Mouse (Mus musculus) 3134 (cell line): ENCODE measurements around the gene Idi1.
"Not testable (repeated sequence)": the region's sequence is repeated elsewhere in the genome, so short reads cannot be mapped to it uniquely, and the experiment has no call there.

Experiments
- DNase-seq: peaks from one replicate; pipeline ENCODE4 v3.0.0-alpha.2; 2011; ENCODE audit warnings: low spot score; ENCODE audit not compliant: insufficient read length; ENCODE audit errors: extremely low read depth

Gene Idi1

GRCm38 (mm10) chr13:8883870-8884269, 1.4 kb upstream of the Idi1 start:
- not testable (repeated sequence) for DNase-seq

GRCm38 (mm10) chr13:8886185-8886560, 872 bp downstream of the Idi1 start:
- DNase-seq = no peak

- DNase-seq = no peak
Observed at GRCm38 (mm10) chr13:8888603-8889002, 3.3 kb downstream of the Idi1 start.

GRCm38 (mm10) chr13:8905986-8906385, 20.7 kb downstream of the Idi1 start:
- DNase-seq = not testable (repeated sequence)

- DNase-seq = not testable (repeated sequence)
Observed at GRCm38 (mm10) chr13:8913890-8914289, 28.6 kb downstream of the Idi1 start.

- DNase-seq = no peak
Observed at GRCm38 (mm10) chr13:8933499-8933898, 48.2 kb downstream of the Idi1 start.

- DNase-seq = not testable (repeated sequence)
Observed at GRCm38 (mm10) chr13:8937611-8938140, 52.4 kb downstream of the Idi1 start.

- DNase-seq = not testable (repeated sequence)
Observed at GRCm38 (mm10) chr13:8941110-8941509, 55.8 kb downstream of the Idi1 start.

GRCm38 (mm10) chr13:8941701-8942100, 56.4 kb downstream of the Idi1 start:
- DNase-seq = not testable (repeated sequence)
